Mouse (Mus musculus) liver, adult 2 months (tissue): Measurements from ENCODE around the gene Aaas.

Source experiments
- CTCF ChIP-seq: fragments of 200-500 bp; IDR thresholded peaks from 2 replicates; pipeline ENCODE4 v1.5.1; 2011; ENCODE audit warnings: low read depth, low read length, control low read depth
- POLR2A ChIP-seq: fragments of 200-500 bp; IDR thresholded peaks from 2 replicates; pipeline ENCODE4 v1.6.1; 2011; ENCODE audit warnings: low read length, control low read depth; ENCODE audit not compliant: insufficient read depth; ENCODE audit errors: extremely low read depth

DNA sequence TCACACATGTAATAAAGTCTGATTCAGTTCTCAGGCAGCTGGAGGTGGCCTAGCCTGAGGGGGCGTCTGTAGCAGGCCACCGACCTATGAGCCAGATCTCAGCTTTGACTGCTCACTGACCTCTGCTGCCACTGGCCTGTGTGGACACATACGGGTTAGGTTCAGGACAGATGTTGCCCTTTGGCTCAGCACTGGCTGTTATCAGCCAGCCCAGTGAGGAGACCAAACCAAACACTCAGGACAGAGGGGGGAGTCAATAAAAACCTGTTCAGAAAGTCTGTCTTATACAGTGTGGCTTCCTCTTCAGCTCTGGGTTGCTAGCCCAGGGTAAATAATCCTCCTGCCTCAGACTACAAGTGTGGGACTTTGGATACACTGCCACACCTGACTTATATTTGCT, 44.5 kb upstream of the Aaas start:
- no peak for TF ChIP-seq POLR2A
- no peak for TF ChIP-seq CTCF
